Mouse (Mus musculus) macrophage (primary cell): ENCODE data around the gene 4930568D16Rik. TPM values are rescaled to one million over a fixed set of nuclear protein-coding genes. Genes with fewer than 3 reads are reported as not detected.

Experiments
- H3K27ac ChIP-seq: fragments of 350-480 bp; formaldehyde crosslinking; 2 replicates; pipeline ENCODE4 v1.9.0; 2021
- H3K36me3 ChIP-seq: fragments of 350-480 bp; formaldehyde crosslinking; 2 replicates; pipeline ENCODE4 v1.9.0; 2021; ENCODE audit errors: inconsistent target
- H3K4me3 ChIP-seq: fragments of 350-480 bp; formaldehyde crosslinking; 2 replicates; pipeline ENCODE4 v1.9.0; 2021; ENCODE audit errors: inconsistent target
- H3K79me2 ChIP-seq: fragments of 350-480 bp; formaldehyde crosslinking; 2 replicates; pipeline ENCODE4 v1.9.0; 2021; ENCODE audit errors: inconsistent target
- WGBS: methylation state at CpG from one replicate; pipeline ENCODE4 v1.1.7; 2026; ENCODE audit warnings: inconsistent platforms; ENCODE audit not compliant: missing documents; 5-methylcytosine and 5-hydroxymethylcytosine counted together
- polyA plus RNA-seq: library from polyadenylated mRNA; stranded (reverse); fragments of 250-400 nt; gene quantifications from 3 replicates; pipeline ENCODE4 v1.2.4, GENCODE M21; 2018; ENCODE audit warnings: inconsistent platforms
- total RNA-seq, 78 experiments: library from RNA; depleted of rRNA; stranded (reverse); fragments of 250-400 nt; gene quantifications; 1 replicate in 9 of 78; 2 replicates in 24 of 78; 3 replicates in 43 of 78; 4 replicates in 2 of 78; pipeline ENCODE4 v1.2.4; 2018; ENCODE audit warnings: inconsistent platforms in 56 of 78

The 4930568D16Rik gene
- not detected for total RNA-seq (2018; cell fraction: chromatin; rRNA removed)
- not detected for total RNA-seq (2018; cell fraction: cytosol; rRNA removed)
- total RNA-seq (2018; cell fraction: nucleus; rRNA removed), result not detected
- polyA plus RNA-seq, result not detected in 3 replicates

DNA sequence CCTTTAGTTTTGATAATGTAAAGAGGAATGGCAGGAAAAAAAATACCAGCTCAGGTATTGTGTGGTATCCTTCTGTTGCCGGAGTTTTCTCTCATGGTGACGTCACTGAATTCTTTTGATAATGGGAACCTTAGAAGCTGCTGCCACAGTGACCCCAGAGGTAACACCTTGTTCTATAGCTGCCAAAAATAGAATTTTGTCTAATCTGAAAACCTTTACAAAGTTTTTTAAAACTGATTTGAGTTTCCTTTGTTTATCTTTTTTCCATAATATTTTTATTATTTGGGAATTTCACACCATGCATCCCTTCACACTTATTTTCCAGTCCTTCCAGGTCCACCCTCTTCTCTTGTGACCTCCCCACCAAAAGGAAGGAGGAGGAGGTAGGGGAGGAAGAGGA is at the start of gene 4930568D16Rik:
Gene 4930568D16Rik (minus strand): TSS at position 101 of the 400 bp plus-strand sequence.
- Histone ChIP-seq H3K36me3 (no peaks in the 10 kb centered on the region), H3K27ac (no peak within 1 kb of the TSS), H3K79me2 (no peaks in the 10 kb centered on the region), H3K4me3 (no peak within 1 kb of the TSS)
- 89% methylated on average over 2 of the region's 2 CpGs for WGBS

DNA sequence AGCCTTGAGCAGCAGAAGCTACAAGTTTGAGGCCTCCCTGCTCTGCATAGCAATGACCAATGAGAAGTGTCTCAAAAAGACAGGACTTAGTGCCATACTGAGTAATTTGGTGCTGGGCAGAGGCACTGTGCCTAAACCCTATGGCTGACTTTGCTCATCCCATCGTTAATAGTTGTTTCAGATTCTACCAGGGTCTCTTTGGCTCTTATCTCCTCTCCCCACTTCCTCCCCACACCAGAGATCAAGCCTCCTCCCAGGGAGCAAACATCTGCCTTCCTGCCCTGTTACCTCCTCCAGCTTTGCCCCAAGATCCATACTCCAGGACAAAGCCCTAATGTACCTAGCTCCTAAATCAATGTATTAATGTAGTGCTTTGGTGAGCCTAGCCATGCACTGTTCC is 49.7 kb upstream of the 4930568D16Rik start:
- WGBS, result 30% methylated on average over 1 of the region's 1 CpGs
- H3K36me3 ChIP-seq, result peaks cover 71% of the 10 kb centered on the region

DNA sequence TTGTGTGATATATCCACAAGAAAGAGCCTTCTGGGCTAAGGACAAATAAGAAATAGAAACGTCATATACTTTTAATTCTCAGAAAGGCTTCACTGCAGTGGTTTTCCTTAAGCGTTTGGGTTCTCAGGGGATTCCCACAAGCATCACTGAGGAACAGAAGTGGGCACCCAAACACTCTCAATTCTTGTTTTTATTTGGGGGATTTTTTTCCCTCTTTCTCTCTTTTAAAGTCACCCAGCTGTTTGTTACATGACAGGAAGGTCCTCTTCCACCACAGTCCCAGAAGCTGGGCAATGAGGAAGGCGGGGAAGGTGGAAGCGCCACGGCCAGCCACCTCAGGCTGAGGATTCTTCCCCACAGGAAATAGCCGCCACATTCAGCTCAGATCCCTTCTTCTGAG is 48.9 kb upstream of the 4930568D16Rik start:
- no peak overlapping the region for H3K4me3 ChIP-seq
- H3K79me2 ChIP-seq, result no peaks in the 10 kb centered on the region; the same call in 1 of the 2 replicates
- H3K36me3 ChIP-seq, result peaks cover 68% of the 10 kb centered on the region
- H3K27ac ChIP-seq, result no peak overlapping the region
- WGBS, result 58% methylated on average over 6 of the region's 6 CpGs

More for the DNA sequence above, 49.7 kb upstream of the 4930568D16Rik start:
- no peaks in the 10 kb centered on the region; the same call in 1 of the 2 replicates for H3K79me2 ChIP-seq
- H3K4me3 ChIP-seq, result no peak overlapping the region
- H3K27ac ChIP-seq, result no peak overlapping the region

- no peaks in the 10 kb centered on the region; the same call in 1 of the 2 replicates for H3K79me2 ChIP-seq
- 100% methylated on average over 3 of the region's 3 CpGs for WGBS
- no peak overlapping the region for H3K27ac ChIP-seq
- no peak overlapping the region for H3K4me3 ChIP-seq
- H3K36me3 ChIP-seq, result peaks cover 76% of the 10 kb centered on the region
These were observed 45.3 kb upstream of the 4930568D16Rik start for GRCm38 (mm10) chr2:35412810-35413209.

DNA sequence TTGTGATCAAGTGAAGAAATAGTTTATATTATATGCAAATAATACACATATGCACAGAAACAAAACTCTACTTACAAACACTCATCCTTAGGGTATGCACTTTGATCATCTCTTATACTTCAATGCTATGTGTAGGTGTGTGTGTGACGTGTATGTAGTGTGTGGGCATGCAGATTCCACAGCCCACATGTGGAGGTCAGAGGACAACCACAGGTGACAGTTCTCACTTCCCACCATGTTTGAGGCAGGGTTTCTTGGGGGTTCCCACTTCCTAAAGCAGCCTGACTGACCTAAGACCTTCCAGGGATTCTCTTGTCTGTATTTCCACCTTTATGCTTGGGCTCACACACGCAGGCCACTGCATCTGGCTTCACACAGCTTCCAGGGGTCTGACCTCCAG is 44.7 kb upstream of the 4930568D16Rik start:
- WGBS, result 96% methylated on average over 2 of the region's 2 CpGs
- Histone ChIP-seq H3K36me3 (peaks cover 82% of the 10 kb centered on the region), H3K79me2 (no peaks in the 10 kb centered on the region; the same call in 1 of the 2 replicates), H3K27ac (no peak overlapping the region), H3K4me3 (no peak overlapping the region)

DNA sequence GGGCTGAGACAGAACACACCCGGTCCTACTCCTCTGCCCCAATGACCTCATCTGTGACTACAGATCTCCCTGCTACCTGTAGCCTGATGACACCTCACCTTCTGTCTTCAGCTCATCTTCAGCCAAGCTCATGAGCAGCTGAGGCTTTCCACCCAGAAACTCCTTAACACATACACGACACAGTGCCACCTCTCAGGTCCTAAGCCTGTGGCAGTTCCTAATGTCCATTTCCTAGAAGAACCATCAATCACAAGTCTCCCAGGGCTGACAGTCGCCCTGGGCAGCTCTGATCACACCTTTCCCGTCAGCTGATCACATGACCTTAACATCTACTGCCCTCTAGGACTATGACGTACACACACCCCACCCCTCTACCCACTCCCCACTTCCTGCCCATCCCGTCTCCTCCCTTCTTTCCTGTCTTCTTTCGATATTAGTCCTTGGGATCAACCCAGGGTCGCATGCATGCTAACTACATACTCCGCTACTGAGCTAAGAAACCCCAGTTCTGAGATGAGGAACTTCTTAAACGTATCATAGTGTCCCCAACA is 44.2 kb upstream of the 4930568D16Rik start:
- Histone ChIP-seq H3K79me2 (no peaks in the 10 kb centered on the region; the same call in 1 of the 2 replicates), H3K27ac (no peak overlapping the region), H3K36me3 (peaks cover 85% of the 10 kb centered on the region), H3K4me3 (no peak overlapping the region)
- 86% methylated on average over 8 of the region's 10 CpGs for WGBS

DNA sequence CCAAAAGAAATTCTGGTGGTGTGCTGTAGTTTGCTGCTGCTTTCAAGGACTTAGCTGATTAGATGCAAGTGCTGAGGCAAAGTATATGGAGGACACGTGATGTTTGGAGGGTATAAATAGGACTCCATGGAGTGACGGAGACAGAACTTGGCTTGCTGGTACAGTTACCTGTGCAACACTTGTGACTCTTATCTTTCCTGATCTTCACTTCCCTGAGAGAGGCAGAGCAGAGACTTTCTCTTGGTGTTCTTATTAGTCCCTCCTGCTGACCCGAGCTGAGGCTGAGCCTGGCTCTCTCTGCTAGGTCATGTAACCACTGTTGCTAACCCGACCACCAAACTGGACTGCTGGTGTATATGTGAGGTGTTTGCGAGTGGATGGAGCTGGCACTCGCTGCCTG is 41.9 kb upstream of the 4930568D16Rik start:
- Histone ChIP-seq H3K36me3 (peaks cover 80% of the 10 kb centered on the region), H3K27ac (no peak overlapping the region), H3K79me2 (no peaks in the 10 kb centered on the region), H3K4me3 (no peak overlapping the region)
- WGBS, result 91% methylated on average over 6 of the region's 6 CpGs

GRCm38 (mm10) chr2:35408409-35409110 is 41.0 kb upstream of the 4930568D16Rik start:
- Histone ChIP-seq H3K36me3 (peaks cover 71% of the 10 kb centered on the region), H3K4me3 (no peak overlapping the region), H3K79me2 (no peaks in the 10 kb centered on the region), H3K27ac (no peak overlapping the region)
- WGBS, result 96% methylated on average over 5 of the region's 5 CpGs

- WGBS, result 95% methylated on average over 7 of the region's 7 CpGs
- H3K79me2 ChIP-seq, result no peaks in the 10 kb centered on the region
- H3K27ac ChIP-seq, result no peak overlapping the region
- H3K4me3 ChIP-seq, result no peak overlapping the region
- H3K36me3 ChIP-seq, result peaks cover 74% of the 10 kb centered on the region
These were observed 40.3 kb upstream of the 4930568D16Rik start for GRCm38 (mm10) chr2:35407878-35408277.

DNA sequence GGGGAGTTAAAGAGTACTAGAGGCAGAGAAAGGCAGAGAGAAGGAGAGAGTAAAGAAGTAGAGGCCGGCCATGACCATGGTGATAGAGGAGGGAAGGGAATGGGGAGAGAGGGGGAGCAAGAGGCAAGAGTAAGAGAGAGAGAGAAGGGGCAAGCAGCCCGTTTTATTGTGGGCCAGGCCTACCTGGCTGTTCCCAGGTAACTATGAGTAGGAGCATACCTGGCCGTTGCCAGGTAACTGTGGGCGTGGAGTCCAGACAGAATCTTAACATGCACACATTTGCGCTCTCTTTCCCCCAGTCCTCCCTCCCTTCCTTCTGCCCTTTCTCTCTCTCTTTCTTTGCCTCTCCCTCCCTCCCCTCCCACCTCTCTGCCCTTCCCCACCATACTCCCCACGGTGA is 39.7 kb upstream of the 4930568D16Rik start:
- no peak overlapping the region for H3K4me3 ChIP-seq
- H3K36me3 ChIP-seq, result peaks cover 75% of the 10 kb centered on the region
- no peaks in the 10 kb centered on the region for H3K79me2 ChIP-seq
- no peak overlapping the region for H3K27ac ChIP-seq
- WGBS, result 85% methylated on average over 6 of the region's 6 CpGs

DNA sequence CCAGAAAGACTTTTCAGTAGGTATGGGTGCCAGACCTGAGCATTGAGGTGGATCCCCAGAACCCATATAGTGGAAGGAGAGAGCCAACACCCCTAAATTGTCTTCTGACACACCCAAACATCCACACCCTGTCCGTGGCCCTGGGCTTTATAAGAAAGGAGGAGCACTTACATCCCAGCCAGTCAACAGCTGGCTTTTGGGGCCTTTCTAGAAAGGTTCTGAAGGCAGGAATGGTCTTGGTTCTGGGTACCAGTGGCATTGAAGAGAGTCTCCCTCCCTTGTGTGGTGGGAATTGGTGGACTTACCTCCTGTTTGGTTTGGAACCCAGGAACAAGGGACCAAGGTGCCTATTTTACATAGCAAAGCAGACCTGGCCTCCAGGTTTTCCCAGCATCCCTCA is 39.1 kb upstream of the 4930568D16Rik start:
- WGBS, result 100% methylated on average over 1 of the region's 1 CpGs
- H3K36me3 ChIP-seq, result peaks cover 78% of the 10 kb centered on the region
- H3K27ac ChIP-seq, result no peak overlapping the region
- no peak overlapping the region for H3K4me3 ChIP-seq
- no peaks in the 10 kb centered on the region for H3K79me2 ChIP-seq

DNA sequence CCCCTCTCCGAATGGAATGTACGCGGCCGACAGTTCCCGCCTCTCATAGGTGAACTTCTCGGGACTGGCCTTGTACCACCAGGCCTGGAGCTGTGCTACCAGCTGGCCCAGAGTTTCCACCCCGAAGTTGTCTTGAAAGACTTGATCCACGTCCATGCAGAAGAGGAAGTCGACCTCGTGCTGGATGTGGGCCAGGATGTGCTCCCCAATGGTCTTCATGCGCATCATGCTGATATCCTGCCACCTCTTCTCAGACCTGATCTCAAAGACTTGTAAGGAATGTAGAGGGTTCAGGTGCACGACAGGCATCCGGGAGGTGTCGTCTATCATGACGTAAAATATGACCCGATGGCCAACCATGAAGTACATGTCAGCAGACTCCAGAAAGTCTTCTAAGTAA is 34.9 kb upstream of the 4930568D16Rik start:
- H3K4me3 ChIP-seq, result no peak overlapping the region
- H3K27ac ChIP-seq, result no peak overlapping the region
- peaks cover 48% of the 10 kb centered on the region for H3K36me3 ChIP-seq
- 84% methylated on average over 16 of the region's 16 CpGs for WGBS
- H3K79me2 ChIP-seq, result no peaks in the 10 kb centered on the region

- H3K36me3 ChIP-seq, result peaks cover 31% of the 10 kb centered on the region
- H3K27ac ChIP-seq, result no peak overlapping the region
- H3K79me2 ChIP-seq, result no peaks in the 10 kb centered on the region
- 97% methylated on average over 7 of the region's 7 CpGs for WGBS
- H3K4me3 ChIP-seq, result no peak overlapping the region
These were observed 33.2 kb upstream of the 4930568D16Rik start for GRCm38 (mm10) chr2:35400739-35401138.

DNA sequence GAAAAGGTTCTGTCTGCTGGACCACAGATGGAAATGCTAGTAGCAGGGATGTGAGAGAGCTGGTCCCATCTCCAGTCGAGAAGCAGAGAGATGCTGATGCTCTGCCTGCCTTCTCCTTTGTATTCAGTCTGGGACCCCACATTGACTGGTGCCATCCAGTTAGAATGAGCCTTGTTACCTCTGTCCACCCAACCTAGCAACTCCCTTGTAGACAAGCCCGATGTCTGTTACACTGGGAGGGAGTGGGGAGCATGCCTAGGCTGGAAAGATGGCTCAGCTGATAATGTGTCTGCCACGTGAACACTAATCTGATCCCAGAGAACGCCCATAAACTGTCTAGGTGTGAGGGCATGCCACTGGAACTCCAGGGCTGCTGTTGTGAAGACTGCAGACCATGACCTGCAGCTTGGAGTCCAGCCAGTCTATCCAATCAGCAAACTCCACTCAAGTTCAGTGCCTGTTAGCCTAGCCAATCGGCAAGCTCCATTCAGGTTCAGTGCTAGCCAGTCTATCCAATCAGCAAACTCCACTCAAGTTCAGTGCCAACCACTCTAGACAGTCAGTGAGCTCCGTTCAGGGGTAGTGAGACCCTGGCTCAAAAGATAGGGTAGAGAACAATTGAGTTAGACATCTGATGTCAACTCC is 30.8 kb upstream of the 4930568D16Rik start:
- H3K36me3 ChIP-seq, result peaks cover 28% of the 10 kb centered on the region
- no peak overlapping the region for H3K27ac ChIP-seq
- H3K79me2 ChIP-seq, result no peaks in the 10 kb centered on the region
- H3K4me3 ChIP-seq, result no peak overlapping the region
- 87% methylated on average over 6 of the region's 6 CpGs for WGBS
